Mouse (Mus musculus): ENCODE results near the gene Map4k3. TPM values are rescaled to one million over a fixed set of nuclear protein-coding genes. Genes with fewer than 3 reads are reported as not detected.

The Map4k3 gene
- polyA plus RNA-seq, 1 experiment = 38.0 TPM

DNA sequence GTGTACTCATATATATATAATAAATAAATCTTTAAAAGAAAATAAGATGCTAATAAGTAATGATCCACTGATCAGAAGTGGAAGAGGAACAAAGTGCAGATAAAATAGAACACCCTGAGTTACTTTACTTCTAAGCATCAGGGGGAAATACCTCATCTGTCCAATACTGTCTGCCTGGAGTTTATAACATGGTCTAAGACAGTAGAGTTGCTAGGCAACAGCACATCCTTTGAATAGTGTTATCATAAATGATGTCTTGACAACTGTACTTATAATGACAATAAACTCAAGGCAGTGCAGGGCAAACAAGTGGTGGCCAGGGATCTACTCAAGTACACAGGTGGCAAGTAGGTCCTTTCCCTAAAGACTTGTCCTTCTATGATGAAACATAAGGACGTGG, 57.9 kb downstream of the Map4k3 start:
- no peak overlapping the region for H3K4me3 ChIP-seq (replicated peaks; ENCODE audit: extremely low read depth, low read depth, low read length)
- WGBS = 82% methylated on average over 1 of the region's 1 CpGs
- TF ChIP-seq POLR2A (IDR thresholded peaks at IDR 0.05; ENCODE audit: borderline replicate concordance, extremely low read depth, low read depth, low read length) (no peak), CTCF (IDR thresholded peaks at IDR 0.05; ENCODE audit: insufficient read depth, low read length) (no peak)
- no peak for DNase-seq
- peaks cover 6% of the 10 kb centered on the region; the same call in 1 of the 2 replicates for H3K4me1 ChIP-seq (ENCODE audit: control insufficient read depth, insufficient read depth, low read length)

DNA sequence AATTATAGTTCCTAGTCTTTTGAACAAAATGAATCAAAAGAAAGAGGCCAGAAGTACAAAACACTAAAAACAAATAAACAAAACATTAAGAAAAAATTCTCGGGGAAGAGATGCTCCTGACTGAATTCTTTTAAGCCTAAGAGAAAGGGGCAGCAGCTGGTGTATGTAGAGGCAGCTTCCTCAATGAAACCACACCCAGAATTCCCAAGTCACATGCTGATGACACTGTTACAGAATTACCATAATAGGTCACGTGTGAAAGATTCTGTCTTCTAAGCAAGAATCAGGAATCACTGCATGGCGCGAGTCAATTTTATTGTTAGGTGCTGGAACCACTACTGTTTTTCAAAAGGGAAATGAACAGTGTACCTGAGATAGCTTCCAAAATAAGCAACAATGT, 64.7 kb downstream of the Map4k3 start:
- no peaks in the 10 kb centered on the region; the same call in 1 of the 2 replicates for H3K4me1 ChIP-seq (ENCODE audit: control insufficient read depth, insufficient read depth, low read length)
- no peak for DNase-seq
- whole genome bisulfite sequencing = 75% methylated on average over 4 of the region's 4 CpGs
- H3K4me3 ChIP-seq (replicated peaks; ENCODE audit: extremely low read depth, low read depth, low read length) = no peak overlapping the region
- TF ChIP-seq CTCF (IDR thresholded peaks at IDR 0.05; ENCODE audit: insufficient read depth, low read length) (no peak), POLR2A (IDR thresholded peaks at IDR 0.05; ENCODE audit: borderline replicate concordance, extremely low read depth, low read depth, low read length) (no peak)

DNA sequence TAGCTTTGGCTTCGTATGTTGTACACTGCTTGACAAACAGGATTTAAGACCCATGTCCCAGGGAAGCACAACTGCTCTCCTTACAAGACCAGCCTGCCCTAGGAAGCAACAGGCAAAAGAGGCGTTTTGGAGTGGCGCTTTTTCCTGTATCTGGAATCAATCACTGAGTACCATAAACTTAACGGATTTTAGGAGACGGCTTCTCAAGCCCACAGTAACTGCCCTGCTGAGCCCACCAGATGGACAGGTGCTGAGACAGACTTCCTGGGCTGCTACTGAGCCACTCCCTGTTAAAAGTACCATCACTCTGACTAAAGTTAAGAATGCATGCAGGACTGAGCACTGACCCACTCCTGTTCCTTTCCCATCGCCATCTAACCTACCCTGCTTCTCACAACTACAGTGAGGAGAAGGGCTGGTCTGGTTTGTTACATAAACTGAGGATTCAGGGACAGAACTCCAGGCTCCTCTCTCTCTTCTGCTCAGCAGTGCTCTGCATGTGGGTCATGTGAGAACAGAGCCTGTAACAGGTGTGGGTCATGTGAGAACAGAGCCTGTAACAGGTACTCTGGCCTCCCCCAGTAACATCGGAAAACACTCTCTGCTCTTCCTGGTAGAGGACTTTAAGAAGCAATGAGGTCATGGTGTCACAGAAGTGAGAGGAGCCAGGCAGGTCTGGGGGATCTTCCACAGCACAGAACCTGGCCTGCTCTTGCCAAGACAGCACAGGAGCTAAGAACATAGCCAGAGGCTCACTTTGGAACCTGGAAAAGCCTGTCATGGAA, 65.3 kb downstream of the Map4k3 start:
- Histone ChIP-seq H3K4me1 (ENCODE audit: control insufficient read depth, insufficient read depth, low read length) (no peaks in the 10 kb centered on the region; the same call in 1 of the 2 replicates), H3K4me3 (replicated peaks; ENCODE audit: extremely low read depth, low read depth, low read length) (no peak overlapping the region)
- TF ChIP-seq POLR2A (IDR thresholded peaks at IDR 0.05; ENCODE audit: borderline replicate concordance, extremely low read depth, low read depth, low read length) (no peak), CTCF (IDR thresholded peaks at IDR 0.05; ENCODE audit: insufficient read depth, low read length) (no peak)
- WGBS = 75% methylated on average over 7 of the region's 7 CpGs
- no peak for DNase-seq

DNA sequence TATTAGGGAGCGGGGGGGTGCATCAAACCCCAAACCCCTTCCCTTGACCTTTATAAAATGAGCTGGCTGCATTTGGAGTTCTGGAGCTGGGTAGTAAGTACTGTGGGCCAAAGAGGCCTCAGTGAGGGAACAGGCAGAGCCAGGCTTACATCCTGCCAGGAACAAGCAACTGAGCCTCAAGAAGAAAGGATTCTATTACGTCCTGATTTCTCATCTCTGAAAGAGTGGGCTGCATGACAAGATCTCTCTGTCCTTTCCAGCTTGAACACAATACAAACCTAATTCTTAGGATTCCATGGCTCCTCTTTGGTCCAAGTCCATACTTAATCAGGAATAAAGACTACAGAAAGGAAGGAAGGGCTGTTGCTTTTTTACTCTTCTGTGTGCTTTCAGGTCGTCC, 66.4 kb downstream of the Map4k3 start:
- Histone ChIP-seq H3K4me1 (ENCODE audit: control insufficient read depth, insufficient read depth, low read length) (no peaks in the 10 kb centered on the region; the same call in 1 of the 2 replicates), H3K4me3 (replicated peaks; ENCODE audit: extremely low read depth, low read depth, low read length) (no peak overlapping the region)
- WGBS = 53% methylated on average over 3 of the region's 3 CpGs
- no peak for TF ChIP-seq CTCF (IDR thresholded peaks at IDR 0.05; ENCODE audit: insufficient read depth, low read length)
- TF ChIP-seq POLR2A (IDR thresholded peaks at IDR 0.05; ENCODE audit: borderline replicate concordance, extremely low read depth, low read depth, low read length) = no peak
- no peak for DNase-seq

DNA sequence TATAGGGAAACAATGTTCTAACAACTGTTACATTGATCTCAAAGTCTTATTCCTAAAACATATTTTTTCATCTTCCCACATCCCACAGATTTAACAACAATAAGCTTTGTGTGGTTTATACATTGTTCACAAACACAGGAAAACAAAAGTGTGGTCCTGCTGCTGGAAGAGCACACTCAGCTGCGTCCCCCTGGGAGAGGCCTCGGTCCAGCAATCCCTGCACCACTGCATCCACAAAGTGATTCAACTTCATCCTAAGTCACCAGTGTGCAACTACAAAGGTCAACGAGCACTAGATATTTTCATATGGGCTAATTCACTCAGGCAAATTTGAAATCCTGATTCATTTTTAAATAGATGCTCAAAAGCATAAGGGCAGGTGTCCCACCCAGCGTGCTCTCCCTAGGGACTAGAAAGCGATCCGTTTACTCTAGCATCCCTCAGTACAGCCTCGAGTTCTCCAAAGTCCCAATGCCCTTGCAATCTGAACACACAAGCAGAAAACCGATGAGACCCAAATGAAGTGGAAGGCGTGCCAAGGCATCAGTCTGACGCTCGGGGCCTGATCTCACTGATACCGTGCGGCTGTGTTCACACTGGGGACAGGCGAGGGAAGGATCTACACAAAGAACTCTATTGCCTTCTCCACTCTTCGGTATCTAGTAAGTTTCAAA, 67.4 kb downstream of the Map4k3 start:
- 80% methylated on average over 15 of the region's 15 CpGs for WGBS
- no peak overlapping the region for H3K4me3 ChIP-seq (replicated peaks; ENCODE audit: extremely low read depth, low read depth, low read length)
- no peak for TF ChIP-seq CTCF (IDR thresholded peaks at IDR 0.05; ENCODE audit: insufficient read depth, low read length)
- TF ChIP-seq POLR2A (IDR thresholded peaks at IDR 0.05; ENCODE audit: borderline replicate concordance, extremely low read depth, low read depth, low read length) = no peak
- no peaks in the 10 kb centered on the region; the same call in 1 of the 2 replicates for H3K4me1 ChIP-seq (ENCODE audit: control insufficient read depth, insufficient read depth, low read length)
- no peak for DNase-seq

DNA sequence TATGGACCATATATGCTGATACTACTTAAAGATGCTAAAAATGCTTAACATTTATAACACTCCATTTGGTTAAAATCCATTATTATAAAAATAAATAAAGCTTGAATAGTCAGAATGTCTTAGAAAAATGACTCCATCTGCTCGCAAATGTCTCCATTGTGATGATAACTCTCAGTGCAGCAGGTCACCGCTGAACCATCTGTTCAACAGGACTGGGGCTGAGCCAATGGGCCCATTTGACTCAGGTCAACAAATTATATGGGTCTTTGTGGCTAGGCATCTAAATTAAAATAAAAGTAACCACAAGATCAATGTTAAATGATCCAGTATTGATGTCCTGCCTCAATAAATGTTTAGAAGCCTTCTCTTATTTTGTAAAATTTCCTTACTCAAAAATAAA, 68.1 kb downstream of the Map4k3 start:
- no peak for DNase-seq
- H3K4me1 ChIP-seq (ENCODE audit: control insufficient read depth, insufficient read depth, low read length) = no peaks in the 10 kb centered on the region; the same call in 1 of the 2 replicates
- 77% methylated on average over 2 of the region's 2 CpGs for WGBS
- no peak overlapping the region for H3K4me3 ChIP-seq (replicated peaks; ENCODE audit: extremely low read depth, low read depth, low read length)
- TF ChIP-seq CTCF (IDR thresholded peaks at IDR 0.05; ENCODE audit: insufficient read depth, low read length) = no peak
- TF ChIP-seq POLR2A (IDR thresholded peaks at IDR 0.05; ENCODE audit: borderline replicate concordance, extremely low read depth, low read depth, low read length) = no peak

DNA sequence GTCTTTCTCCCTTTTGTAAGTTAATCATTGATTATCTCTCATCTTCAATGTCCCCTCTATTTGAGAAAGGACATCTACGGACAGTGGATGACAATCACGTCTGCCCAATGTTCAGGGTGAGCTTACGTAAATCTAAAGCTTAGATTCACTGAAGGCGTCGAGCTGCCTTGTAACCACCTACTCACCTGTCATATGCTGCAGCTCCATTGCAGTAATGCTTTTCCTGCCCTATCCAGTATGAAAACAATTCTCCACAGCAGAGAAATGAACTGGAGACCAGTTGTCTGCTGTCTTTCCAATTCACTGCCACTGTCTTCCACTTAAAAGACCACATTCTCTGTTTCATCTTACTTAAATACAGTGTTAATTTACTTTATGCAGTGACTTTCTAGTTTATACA, 68.5 kb downstream of the Map4k3 start:
- no peak for TF ChIP-seq POLR2A (IDR thresholded peaks at IDR 0.05; ENCODE audit: borderline replicate concordance, extremely low read depth, low read depth, low read length)
- TF ChIP-seq CTCF (IDR thresholded peaks at IDR 0.05; ENCODE audit: insufficient read depth, low read length) = no peak
- no peak for DNase-seq
- no peak overlapping the region for H3K4me3 ChIP-seq (replicated peaks; ENCODE audit: extremely low read depth, low read depth, low read length)
- H3K4me1 ChIP-seq (ENCODE audit: control insufficient read depth, insufficient read depth, low read length) = no peaks in the 10 kb centered on the region; the same call in 1 of the 2 replicates
- WGBS = 94% methylated on average over 5 of the region's 5 CpGs

DNA sequence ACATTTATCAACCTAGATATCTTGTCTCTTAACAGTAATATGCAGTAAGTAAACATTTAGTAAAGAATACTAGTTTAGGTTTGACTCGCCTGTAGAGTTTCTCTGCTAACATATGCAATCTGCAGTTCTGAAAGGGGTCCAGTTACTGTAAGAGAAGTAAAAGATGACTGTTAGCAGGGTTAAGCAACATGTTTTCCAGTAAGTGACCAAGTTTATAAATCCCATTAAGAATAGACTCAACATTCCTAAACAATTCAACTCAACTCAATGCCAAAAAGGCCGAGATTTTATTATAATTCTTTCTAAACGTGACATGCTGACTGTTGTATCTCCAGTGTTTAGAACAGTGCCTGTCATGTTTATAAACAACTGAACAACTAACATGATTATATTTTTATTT, 74.0 kb downstream of the Map4k3 start:
- no peaks in the 10 kb centered on the region for H3K4me1 ChIP-seq (ENCODE audit: control insufficient read depth, insufficient read depth, low read length)
- WGBS = 49% methylated on average over 3 of the region's 3 CpGs
- DNase-seq = no peak
- no peak overlapping the region for H3K4me3 ChIP-seq (replicated peaks; ENCODE audit: extremely low read depth, low read depth, low read length)
- TF ChIP-seq CTCF (IDR thresholded peaks at IDR 0.05; ENCODE audit: insufficient read depth, low read length) (no peak), POLR2A (IDR thresholded peaks at IDR 0.05; ENCODE audit: borderline replicate concordance, extremely low read depth, low read depth, low read length) (no peak)

DNA sequence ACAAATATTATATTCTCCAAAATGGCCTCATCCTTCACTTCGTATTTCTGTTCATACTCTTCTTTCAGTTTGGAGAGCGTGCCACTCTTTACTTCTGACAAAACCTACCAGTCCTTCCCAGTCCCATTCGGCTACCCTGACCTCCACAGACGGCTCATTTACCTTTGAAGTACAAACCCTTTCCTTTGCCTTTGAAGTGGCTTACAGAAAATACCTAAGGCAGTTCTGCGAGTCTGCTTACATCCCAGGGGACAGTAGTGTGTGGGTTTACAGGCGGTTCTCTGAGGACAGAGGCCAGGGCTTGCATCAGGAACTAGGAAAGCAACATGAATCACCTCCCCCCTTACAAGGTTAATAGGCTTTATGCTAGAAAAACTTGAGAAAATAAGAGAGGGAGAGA, 75.5 kb downstream of the Map4k3 start:
- WGBS = 67% methylated on average over 6 of the region's 6 CpGs
- no peak for DNase-seq

More for the DNA sequence above, 75.5 kb downstream of the Map4k3 start:
- Histone ChIP-seq H3K4me3 (replicated peaks; ENCODE audit: extremely low read depth, low read depth, low read length) (no peak overlapping the region), H3K4me1 (ENCODE audit: control insufficient read depth, insufficient read depth, low read length) (no peaks in the 10 kb centered on the region)
- TF ChIP-seq CTCF (IDR thresholded peaks at IDR 0.05; ENCODE audit: insufficient read depth, low read length) (no peak), POLR2A (IDR thresholded peaks at IDR 0.05; ENCODE audit: borderline replicate concordance, extremely low read depth, low read depth, low read length) (no peak)
